Mouse (Mus musculus) intestine, postnatal 0 days (tissue): ENCODE measurements at regions not wholly inside any gene's neighbourhood (a gene's known extent, or its start where the extent isn't known, plus 50 kb on each side); places are given as distances from the start of the nearest gene placed in this dataset.

Experiments
- ATAC-seq: fragments of 200-750 bp; cut with Nextera tagmentation; 2 replicates; pipeline ENCODE4 v1.8.0; 2017; ENCODE audit warnings: mild to moderate bottlenecking, moderate TSS enrichment, moderate library complexity
- H3K27ac ChIP-seq: fragments of 300-500 bp; sonication (generic); 2 replicates; pipeline ENCODE4 v1.5.1; 2014; ENCODE audit warnings: mild to moderate bottlenecking, low read depth, low read length, moderate library complexity
- H3K27me3 ChIP-seq: fragments of 300-500 bp; sonication (generic); replicated peaks from 2 replicates; pipeline ENCODE4 v1.6.1; 2014; ENCODE audit warnings: low read length, mixed read lengths; ENCODE audit not compliant: control insufficient read depth, insufficient read depth
- H3K36me3 ChIP-seq: fragments of 300-500 bp; sonication (generic); 2 replicates; pipeline ENCODE4 v1.6.1; 2014; ENCODE audit warnings: mild to moderate bottlenecking, moderate library complexity; ENCODE audit not compliant: control insufficient read depth, insufficient read depth
- H3K4me1 ChIP-seq: fragments of 300-500 bp; sonication (generic); replicated peaks from 2 replicates; pipeline ENCODE4 v1.6.1; 2014; ENCODE audit warnings: antibody characterized with exemption, low read length, mixed read lengths; ENCODE audit not compliant: control insufficient read depth, insufficient read depth
- H3K4me2 ChIP-seq: fragments of 300-500 bp; sonication (generic); replicated peaks from 2 replicates; pipeline ENCODE4 v1.6.1; 2014; ENCODE audit warnings: low read depth, mild to moderate bottlenecking, moderate library complexity
- H3K4me3 ChIP-seq: fragments of 300-500 bp; sonication (generic); 2 replicates; pipeline ENCODE4 v1.5.1; 2014; ENCODE audit warnings: low read depth, low read length
- H3K9ac ChIP-seq: fragments of 300-500 bp; sonication (generic); 2 replicates; pipeline ENCODE4 v1.6.1; 2014; ENCODE audit warnings: mild to moderate bottlenecking, low read depth, low read length
- H3K9me3 ChIP-seq: fragments of 300-500 bp; sonication (generic); 2 replicates; pipeline ENCODE4 v1.6.1; 2016; ENCODE audit warnings: mixed run types; ENCODE audit not compliant: control insufficient read depth
- CTCF ChIP-seq: sonication (generic); IDR thresholded peaks from 2 replicates; pipeline ENCODE4 v1.5.1; 2016; ENCODE audit warnings: low read depth, mild to moderate bottlenecking, control low read depth, antibody characterized with exemption, moderate library complexity
- WGBS: fragments of 180-500 bp; shearing (Covaris S2); extraction: QIAGEN DNeasy Blood & Tissue Kit; methylation state at CpG from one replicate; pipeline ENCODE4 v1.1.7; 2014; 5-methylcytosine and 5-hydroxymethylcytosine counted together

DNA sequence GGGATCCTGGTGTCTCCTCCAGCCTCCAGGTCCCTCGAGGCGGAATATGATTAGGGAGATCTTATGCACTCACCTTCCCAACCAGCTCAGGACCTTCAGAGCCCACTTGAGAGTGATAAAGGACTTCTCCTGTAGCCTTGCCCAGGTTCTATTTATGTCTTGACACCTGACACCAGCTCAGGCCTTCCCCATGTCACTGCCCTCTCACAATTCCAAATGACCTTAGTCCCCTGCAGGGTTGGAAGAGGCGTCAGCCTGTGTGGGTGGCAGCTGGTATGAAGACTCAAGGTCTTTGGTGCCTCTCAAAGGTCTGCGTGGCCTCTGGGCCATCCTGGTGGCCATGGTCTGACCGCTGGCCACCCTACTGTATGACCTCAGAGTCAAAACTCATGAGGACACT is 120.1 kb downstream of the 1810010D01Rik start:
- TF ChIP-seq CTCF, result no peak
- Histone ChIP-seq H3K27ac (no peak overlapping the region), H3K4me2 (no peak overlapping the region), H3K36me3 (no peaks in the 10 kb centered on the region), H3K4me3 (no peak overlapping the region), H3K27me3 (no peaks in the 10 kb centered on the region), H3K9me3 (no peaks in the 10 kb centered on the region), H3K9ac (no peak overlapping the region), H3K4me1 (peaks cover 12% of the 10 kb centered on the region; the same call in 1 of the 2 replicates)
- no peak for ATAC-seq
- 71% methylated on average over 5 of the region's 5 CpGs for WGBS

DNA sequence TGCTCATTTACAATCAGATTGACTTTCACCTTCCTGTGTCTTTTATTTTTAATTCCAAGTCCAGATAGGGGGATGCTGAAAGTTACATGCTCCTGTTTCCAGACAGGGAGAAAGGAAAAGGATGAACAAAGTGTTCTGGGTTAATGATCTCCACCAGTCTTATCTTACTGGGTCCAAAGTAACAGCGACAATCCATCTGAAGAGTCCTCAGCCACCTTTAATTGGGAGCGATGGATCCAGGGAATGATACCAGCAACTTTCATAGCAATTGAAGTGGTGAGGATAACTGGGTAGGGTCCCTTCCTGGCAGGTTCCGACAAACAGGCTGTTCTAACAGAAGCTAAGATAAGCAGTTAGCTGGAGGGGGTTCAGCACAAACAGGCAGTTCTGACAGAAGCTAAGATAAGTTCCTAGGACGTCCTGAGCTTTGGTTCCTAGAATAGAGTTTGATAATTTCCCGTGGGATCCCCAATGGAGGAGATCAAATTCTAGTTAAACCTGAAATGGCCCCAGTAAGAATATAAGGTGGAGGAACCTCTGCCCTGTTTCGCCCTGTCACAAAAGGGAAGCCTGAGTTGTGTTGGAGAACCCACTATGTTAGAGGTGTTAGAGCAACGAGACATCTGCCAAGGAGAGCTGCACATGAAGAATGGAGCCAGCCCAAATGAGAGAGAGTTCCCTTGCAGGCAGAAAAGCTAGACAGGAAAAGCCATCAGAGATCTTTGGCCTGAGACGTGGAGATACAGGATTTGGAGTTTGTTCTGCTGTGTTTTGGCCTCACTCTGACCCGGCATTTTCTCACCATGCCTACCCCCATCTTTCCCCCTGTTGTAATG is 124.8 kb downstream of the 1810010D01Rik start:
- ATAC-seq, result peak; percentile 69
- Histone ChIP-seq H3K27ac (no peak overlapping the region), H3K4me1 (peaks cover 13% of the 10 kb centered on the region; the same call in 1 of the 2 replicates), H3K36me3 (no peaks in the 10 kb centered on the region), H3K27me3 (no peaks in the 10 kb centered on the region), H3K9me3 (no peaks in the 10 kb centered on the region), H3K4me2 (no peak overlapping the region; the same call in 1 of the 2 replicates), H3K9ac (no peak overlapping the region), H3K4me3 (no peak overlapping the region)
- no peak for TF ChIP-seq CTCF
- 50% methylated on average over 9 of the region's 9 CpGs for WGBS

DNA sequence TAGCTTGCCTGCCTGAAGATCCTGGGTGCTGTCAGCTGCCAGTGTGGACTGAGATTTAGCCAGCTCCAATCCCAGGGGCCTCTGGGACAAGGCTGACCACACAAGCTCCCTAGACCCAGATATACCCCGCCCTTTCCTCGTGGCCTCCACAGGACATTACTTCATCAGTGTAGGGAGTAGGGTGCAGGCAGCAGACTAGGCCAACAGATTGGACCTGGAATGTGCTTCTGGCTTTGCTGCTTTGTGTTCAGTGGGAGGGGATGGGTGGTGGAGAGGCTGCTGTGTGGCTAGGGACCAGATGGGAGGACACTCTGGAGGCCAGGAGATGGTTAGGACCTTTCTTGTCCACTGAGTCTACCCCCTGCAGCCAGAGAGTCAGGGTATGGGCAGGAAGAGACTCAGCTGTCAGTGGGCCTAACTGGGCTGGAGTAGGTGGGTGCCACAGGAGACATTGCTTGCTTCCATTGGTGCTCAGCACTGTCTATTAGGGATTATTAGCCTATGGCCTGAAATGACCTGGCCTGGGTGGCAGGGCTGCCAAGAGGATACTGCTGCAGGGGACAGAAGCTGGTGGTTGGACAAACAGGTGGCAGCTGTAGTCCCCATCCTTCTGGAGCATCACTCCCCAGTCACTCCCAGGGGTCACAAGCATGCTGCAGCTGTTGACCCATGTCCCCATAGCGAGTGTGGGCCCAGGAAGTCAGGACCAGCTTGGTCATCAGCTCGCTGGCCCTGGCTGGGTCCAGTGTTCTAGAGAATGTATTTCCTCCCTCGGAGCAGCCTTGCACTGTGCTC is 132.5 kb upstream of the Ccnd1 start:
- Histone ChIP-seq H3K4me3 (no peak overlapping the region), H3K27me3 (no peaks in the 10 kb centered on the region), H3K9ac (no peak overlapping the region), H3K36me3 (no peaks in the 10 kb centered on the region), H3K9me3 (no peaks in the 10 kb centered on the region), H3K4me1 (peaks cover 7% of the 10 kb centered on the region; the same call in 1 of the 2 replicates), H3K27ac (no peak overlapping the region), H3K4me2 (no peak overlapping the region)
- TF ChIP-seq CTCF, result no peak
- ATAC-seq, result peak; percentile 49; the same call in 1 of the 2 replicates
- WGBS, result 82% methylated on average over 5 of the region's 5 CpGs

DNA sequence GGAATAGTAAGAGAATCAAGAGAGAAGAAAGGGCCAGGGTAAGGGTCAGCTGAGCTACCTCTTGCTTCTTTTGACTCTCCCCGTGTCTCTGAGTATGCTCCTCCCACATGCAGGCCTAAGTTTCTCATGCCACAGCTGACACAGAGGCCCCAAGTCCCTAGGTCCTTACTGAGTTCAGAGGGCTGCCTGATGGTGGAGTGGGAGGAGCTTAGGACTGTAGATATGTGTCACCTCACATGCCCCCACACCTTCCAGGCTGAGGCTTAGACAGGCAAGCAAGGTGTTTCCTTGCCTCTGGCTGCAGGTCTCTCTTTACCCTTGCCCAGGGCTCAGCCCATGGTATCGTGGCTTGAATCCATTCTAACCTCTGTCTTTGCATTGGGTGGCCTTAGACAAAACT is 131.8 kb upstream of the Ccnd1 start:
- no peak for TF ChIP-seq CTCF
- 50% methylated on average over 2 of the region's 2 CpGs for WGBS
- Histone ChIP-seq H3K4me3 (no peak overlapping the region), H3K27ac (no peak overlapping the region), H3K27me3 (no peaks in the 10 kb centered on the region), H3K9me3 (no peaks in the 10 kb centered on the region), H3K4me2 (no peak overlapping the region), H3K4me1 (peaks cover 7% of the 10 kb centered on the region; the same call in 1 of the 2 replicates), H3K9ac (no peak overlapping the region), H3K36me3 (no peaks in the 10 kb centered on the region)
- ATAC-seq, result peak; percentile 85

DNA sequence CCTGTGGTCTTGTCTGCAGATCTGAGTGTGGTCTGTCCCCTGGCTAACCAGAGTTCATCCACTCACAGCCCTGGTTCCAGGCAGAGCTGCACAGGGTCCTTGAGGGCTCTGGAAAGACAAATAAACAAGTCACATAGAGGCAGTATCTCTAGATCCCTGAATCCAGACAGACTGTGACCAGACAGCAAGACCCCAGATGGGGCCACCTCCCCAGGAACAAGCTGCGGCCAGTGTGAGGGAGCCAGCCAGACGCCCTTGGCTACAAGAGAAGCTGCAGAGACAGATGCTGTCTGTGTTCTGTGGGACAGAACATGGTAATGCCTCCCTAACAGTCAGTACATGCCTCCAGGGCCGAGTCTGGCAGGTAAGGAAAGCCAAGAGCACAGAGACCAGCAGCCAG is 127.6 kb upstream of the Ccnd1 start:
- Histone ChIP-seq H3K4me2 (no peak overlapping the region), H3K27ac (no peak overlapping the region), H3K27me3 (no peaks in the 10 kb centered on the region), H3K36me3 (no peaks in the 10 kb centered on the region), H3K4me3 (no peak overlapping the region), H3K9ac (no peak overlapping the region), H3K9me3 (no peaks in the 10 kb centered on the region), H3K4me1 (peaks cover 7% of the 10 kb centered on the region; the same call in 1 of the 2 replicates)
- ATAC-seq, result no peak
- no peak for TF ChIP-seq CTCF
- 48% methylated on average over 3 of the region's 3 CpGs for WGBS

DNA sequence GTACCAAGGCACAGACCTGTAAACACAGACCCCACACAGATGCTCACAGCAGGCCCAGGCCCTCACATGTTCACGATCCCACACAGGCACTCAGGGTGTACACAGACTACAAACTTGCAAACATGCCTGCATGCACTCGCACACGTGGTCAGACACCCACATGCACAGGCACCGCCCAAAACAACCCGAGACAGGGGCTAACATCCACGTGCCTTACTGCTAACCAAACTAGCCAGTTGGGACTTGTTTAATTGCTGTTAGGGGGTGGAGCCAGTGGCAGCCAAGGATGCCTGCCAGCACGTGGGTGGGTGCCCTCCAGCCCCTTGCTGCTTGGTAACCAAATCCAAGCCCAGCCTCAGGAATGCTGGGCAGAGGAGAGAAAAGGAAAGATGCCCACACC is 116.6 kb upstream of the Ccnd1 start:
- Histone ChIP-seq H3K36me3 (no peaks in the 10 kb centered on the region), H3K27ac (no peak overlapping the region), H3K4me2 (no peak overlapping the region), H3K4me3 (no peak overlapping the region), H3K9ac (no peak overlapping the region), H3K4me1 (no peaks in the 10 kb centered on the region), H3K9me3 (no peaks in the 10 kb centered on the region), H3K27me3 (no peaks in the 10 kb centered on the region)
- TF ChIP-seq CTCF, result no peak
- ATAC-seq, result no peak
- WGBS, result 34% methylated on average over 7 of the region's 7 CpGs
